Mouse (Mus musculus): Measurements from ENCODE around the gene Krt86. TPM values are rescaled to one million over a fixed set of nuclear protein-coding genes. Genes with fewer than 3 reads are reported as not detected.
"Not testable (repeated sequence)": the region's sequence is repeated elsewhere in the genome, so short reads cannot be mapped to it uniquely, and the experiment has no call there.

Gene Krt86
- total RNA-seq, 1 experiment from 2014 or later, result not detected

DNA sequence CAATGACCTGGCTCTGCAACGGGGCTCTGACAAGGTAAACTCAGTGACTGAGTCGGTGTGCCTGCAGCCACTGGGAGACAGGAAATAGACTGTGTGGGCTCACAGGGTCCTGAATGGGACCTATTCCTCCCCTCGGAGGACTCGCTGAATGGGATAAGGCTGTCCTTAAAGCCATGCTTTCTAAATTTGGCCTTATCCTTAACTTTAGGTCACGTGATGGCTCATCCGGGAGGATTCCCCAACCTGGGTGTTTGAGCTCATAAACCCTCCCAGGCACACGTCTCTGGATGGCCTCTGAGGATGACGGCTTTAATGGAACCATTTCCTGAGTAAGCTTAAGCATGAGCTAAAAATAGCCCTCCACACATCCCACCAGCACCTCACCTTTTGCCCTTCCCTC is 19.4 kb downstream of the Krt86 start:
- no peak for DNase-seq

DNA sequence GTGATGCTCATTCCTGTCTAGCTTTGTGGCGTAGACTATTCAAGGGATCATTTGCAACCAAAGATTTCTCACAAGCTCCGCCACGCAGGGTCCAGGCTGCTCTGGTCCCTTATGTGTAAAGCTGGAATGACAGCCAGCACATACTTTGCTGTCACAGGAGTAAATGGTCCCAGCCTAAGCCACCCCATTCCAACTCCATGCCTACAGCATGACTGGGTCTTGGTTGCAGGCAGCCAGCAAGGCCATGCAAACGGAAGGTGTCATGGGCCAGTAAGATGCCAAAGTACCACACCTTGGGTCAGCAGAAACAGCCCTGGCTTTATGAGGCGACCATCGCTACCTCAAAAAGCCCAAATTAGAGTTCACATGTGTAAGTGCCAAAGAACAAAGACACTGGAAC is 20.4 kb downstream of the Krt86 start:
- no peak for DNase-seq

DNA sequence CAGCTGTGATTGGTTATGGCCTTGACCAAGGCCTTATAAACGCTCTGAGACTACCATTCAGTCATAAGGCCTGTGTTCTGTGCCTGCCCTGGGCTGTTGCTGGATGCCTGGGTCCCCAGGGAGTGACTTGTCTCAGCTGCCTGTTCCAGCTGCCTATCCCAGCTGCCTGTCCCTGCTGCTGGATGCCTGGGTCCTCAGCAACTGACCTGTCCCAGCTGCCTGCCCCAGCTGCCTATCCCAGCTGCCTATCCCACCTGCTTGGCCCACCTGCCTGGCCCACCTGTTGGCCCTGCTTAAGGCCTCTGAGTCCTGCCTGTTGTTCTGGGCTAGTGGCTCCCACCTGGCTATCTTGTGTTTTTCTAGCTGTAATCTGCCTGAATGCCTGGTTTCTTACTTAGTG is 20.9 kb downstream of the Krt86 start:
- DNase-seq, result no peak

DNA sequence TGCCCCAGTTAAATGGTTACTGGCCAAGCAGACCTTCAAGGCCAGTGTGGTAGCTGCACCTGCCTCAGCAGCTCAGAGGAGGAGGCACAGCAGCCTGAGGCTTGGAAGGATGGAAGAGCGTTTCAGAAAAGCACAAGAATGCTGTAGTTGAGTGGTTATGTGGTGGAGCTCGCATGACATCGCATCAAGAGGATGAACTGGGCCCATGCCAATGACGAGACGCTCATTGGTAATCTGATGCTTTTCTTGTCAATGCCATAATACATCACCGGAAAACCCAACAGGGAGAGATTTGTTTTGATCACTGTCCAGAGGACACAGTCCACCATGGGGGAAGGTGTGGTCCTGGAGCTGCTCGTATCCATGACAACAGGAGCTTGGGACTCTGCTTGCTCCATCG is 22.0 kb downstream of the Krt86 start:
- no peak for DNase-seq

DNA sequence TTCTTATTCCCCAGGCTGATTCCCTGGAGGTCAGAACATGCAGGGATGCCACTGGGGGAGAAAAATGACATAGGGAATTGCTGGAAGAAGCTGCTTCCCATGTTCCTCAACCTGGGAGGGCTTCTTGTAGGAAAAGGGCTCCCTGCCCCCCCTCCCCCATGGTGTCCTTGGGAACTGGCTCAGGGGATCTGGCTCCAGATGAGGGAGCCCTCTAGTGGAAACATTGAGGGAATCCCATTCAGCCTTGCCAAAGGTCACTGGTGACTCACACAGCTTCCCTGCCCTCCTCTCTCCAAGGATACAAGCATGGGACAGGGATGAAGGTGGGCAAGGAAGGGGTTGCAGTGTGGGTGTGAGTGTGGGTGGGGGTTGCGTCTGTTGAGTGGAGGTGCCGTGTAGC is 23.9 kb downstream of the Krt86 start:
- peak; percentile 67 for DNase-seq

- DNase-seq, result no peak
Measured at GRCm38 (mm10) chr15:101506896-101507758, 33.8 kb downstream of the Krt86 start.

DNA sequence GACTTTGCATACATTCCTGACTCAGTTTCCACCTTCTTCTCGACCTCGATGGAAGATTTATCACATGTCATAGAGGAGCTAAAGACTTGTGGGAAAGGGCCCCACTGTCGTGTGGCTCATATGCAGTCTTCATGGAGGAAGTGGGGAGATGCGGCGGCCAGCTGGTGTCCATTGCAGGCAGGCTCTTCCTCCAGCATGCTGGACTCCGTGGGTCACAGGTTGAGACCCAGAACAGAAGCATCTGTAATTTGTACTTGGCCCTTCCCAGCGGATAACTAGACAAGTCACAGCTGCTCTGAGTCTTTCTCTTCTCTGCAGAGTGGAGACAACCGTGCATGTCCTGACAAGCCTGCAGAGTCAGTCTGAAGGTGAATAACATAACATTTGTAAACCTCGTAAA is 35.0 kb downstream of the Krt86 start:
- no peak for DNase-seq

DNA sequence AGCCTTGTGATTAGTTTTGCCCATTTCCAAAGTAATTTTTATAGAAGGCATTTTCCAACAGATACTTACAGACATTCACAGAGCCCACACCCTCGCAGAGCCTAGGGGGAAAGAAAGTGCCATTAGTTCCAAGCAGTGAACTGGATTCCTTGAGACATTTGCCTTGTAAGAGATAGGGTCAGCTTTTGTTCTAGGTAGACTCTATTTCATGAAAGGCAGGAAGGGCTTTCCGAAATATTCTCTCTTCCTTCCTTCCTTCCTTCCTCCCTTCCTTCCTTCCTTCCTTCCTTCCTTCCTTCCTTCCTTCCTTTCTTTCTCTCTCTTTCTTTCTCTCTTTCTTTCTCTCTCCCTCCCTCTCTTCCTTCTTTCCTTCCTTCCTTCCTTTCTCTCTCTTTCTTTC is 43.9 kb downstream of the Krt86 start, which contains the start of gene Gm49425:
Gm49425 (minus strand) TSS at position 101 of the 400 bp plus-strand sequence.
- not testable (repeated sequence) for DNase-seq

DNA sequence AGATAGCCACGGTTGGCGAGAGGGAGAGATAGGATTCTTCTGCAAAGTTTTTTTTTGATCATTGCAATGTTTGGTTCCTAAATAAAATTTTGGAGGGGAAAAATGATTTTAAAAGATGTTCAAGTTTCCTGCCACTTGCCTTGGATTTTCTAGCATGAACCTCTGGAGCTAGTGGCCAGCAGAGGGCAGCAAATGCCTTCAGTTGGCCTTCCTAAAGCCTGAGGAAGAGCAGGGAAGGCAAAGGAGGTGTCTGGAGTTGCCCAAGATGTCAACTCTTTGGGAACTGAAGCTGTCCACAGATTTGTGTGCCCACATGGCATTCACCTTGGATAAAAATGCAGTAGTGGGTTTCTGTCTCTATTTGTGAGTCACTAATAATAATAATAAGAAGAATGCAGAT is 46.5 kb downstream of the Krt86 start:
- DNase-seq, result peak; percentile 80

DNA sequence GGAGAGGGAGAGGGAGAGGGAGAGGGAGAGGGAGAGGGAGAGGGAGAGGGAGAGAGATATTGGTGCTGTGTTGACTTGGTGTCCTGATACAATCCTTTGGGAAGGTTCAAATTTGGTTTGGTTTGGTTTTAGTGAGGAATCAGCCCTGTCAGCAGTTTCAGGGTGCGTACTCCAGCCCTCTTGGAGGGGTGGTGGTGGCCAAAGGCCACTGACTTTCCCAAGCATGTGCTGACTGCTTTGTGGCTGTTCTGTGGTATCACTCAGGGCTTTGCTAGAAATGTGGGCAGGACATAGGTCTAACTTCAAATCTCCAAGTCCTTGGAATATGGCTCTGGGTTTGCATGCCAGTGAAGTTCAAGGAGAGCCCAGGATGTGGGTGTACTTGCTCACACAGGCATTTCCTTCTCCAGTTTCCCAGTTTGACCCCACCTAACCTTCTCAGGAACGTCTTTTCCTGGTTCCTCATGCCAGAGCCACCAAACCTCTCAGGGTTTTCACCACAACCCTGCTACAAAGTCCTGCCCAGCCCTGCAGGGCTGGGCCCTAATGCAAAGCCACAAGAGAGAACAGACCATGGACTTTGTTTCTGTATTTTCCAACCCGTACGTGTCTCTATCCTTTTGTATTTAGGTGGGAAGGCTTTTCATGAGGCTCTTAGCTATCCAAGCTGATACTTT is 49.4 kb downstream of the Krt86 start:
- no peak for DNase-seq

Other genes with a start within 250 kb of the Krt86 start
- 9.8 and 16.3 TPM in 2 replicates for gene Grasp, start 249.3 kb upstream of the Krt86 start, total RNA-seq (2021)
- 98.7 and 131 TPM in 2 replicates for gene Nr4a1, start 219.2 kb upstream of the Krt86 start, total RNA-seq (2021)
- gene Atg101, start 189.2 kb upstream of the Krt86 start, total RNA-seq (2021), result 40.6 and 44.5 TPM in 2 replicates
- 0.27 TPM in 1 of 2 replicates, not detected in the other for gene 6030408B16Rik, start 180.3 kb upstream of the Krt86 start, total RNA-seq (2021)
- gene Krt80, start 103.3 kb upstream of the Krt86 start, total RNA-seq (2021), result 1.0 and 1.3 TPM in 2 replicates
- 0.67 and 0.76 TPM in 2 replicates for gene Krt7, start 62.4 kb upstream of the Krt86 start, total RNA-seq (2021)
- not detected in 2 replicates for gene Krt87, start 34.7 kb upstream of the Krt86 start, total RNA-seq (2021)
- not detected in 2 replicates for gene Krt88, start 25.7 kb upstream of the Krt86 start, total RNA-seq (2021)
- not detected in 2 replicates for gene Krt81, start 9.7 kb upstream of the Krt86 start, total RNA-seq (2021)
- gene Krt83, start 18.0 kb downstream of the Krt86 start, total RNA-seq (2021), result not detected in 2 replicates
- not detected in 2 replicates for gene Gm49425, start 43.8 kb downstream of the Krt86 start, total RNA-seq (2021)
- gene Krt84, start 59.3 kb downstream of the Krt86 start, total RNA-seq (2021), result not detected in 2 replicates
- not detected in 2 replicates for gene Krt82, start 77.2 kb downstream of the Krt86 start, total RNA-seq (2021)
- gene Krt90, start 89.5 kb downstream of the Krt86 start, total RNA-seq (2021), result not detected in 2 replicates
- not detected in 2 replicates for gene Krt75, start 100.4 kb downstream of the Krt86 start, total RNA-seq (2021)
- not detected in 2 replicates for gene Gm5414, start 154.7 kb downstream of the Krt86 start, total RNA-seq (2021)
- not detected in 2 replicates for gene Gm5478, start 173.9 kb downstream of the Krt86 start, total RNA-seq (2021)
- not detected in 2 replicates for gene Krt6b, start 206.8 kb downstream of the Krt86 start, total RNA-seq (2021)
- not detected in 2 replicates for gene Krt6a, start 220.8 kb downstream of the Krt86 start, total RNA-seq (2021)
- gene Krt5, start 239.4 kb downstream of the Krt86 start, total RNA-seq (2021), result not detected in 2 replicates